Mouse (Mus musculus) left cerebral cortex, postnatal 14 days (tissue): ENCODE results near the gene Rnf144b. TPM values are rescaled to one million over a fixed set of nuclear protein-coding genes. Genes with fewer than 3 reads are reported as not detected.
A peak's percentile ranks its signal among the peaks of the same experiment; 100 is the strongest.

Experiments
- DNase-seq, 2 experiments: peaks; one replicate each; pipeline ENCODE4 v3.0.0; 2021 to 2022; ENCODE audit warnings: low spot score in 2 of 2, mixed read lengths in 1 of 2
- intact Hi-C: fragments of 180-260 bp; cut with DNase I; formaldehyde crosslinking; loops from one replicate; pipeline ENCODE4 v1.15.1; 2025
- total RNA-seq, 2 experiments: library from RNA; stranded (reverse); gene quantifications; 2 replicates each; pipeline ENCODE4 v1.2.3; 2021

Gene Rnf144b
- total RNA-seq, 2 experiments from 2014 or later = 18.7 to 21.5 TPM

DNA sequence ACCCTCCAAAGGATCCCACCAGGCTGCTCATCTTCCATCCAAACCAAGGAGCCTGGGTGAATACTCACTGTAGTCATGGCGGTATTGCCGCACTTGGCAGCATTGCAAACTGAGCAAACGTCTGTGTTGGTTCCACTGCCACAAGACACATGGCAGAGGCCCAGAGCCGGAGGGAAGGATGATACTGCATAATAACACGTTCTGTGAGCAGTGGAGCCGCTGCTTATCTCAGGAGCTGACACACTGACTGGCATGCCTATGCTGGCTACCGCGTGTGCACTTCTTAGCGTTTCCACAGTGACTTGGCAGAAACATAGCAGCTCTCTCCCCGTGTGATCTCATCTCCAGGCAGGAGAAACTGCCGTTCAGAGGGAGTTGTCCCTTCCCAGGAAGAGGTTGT lies 122.3 kb downstream of the Rnf144b start:
- peak; percentile 77 to 94 for DNase-seq
- intact Hi-C loops = no loop called here

DNA sequence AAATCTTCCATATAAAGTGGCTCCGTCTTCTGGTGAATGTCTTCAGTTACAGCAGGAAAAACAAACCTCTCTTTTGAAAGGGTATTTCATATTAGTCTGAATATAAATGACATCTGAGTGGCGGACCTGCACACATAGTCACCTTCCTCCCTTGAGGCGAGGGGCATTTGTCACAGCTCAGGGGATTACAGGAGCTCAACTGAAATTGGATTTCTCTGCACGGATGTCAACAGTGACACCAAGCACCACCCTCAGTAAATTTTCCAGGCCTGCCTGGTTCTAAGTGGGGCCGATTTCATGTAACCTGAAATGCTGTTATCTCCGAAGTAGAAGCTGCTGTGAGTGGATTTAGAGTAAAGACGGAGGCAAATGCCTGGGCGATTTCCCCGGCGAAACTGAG lies 124.0 kb downstream of the Rnf144b start:
- intact Hi-C loops = no loop called here
- DNase-seq = no peak

DNA sequence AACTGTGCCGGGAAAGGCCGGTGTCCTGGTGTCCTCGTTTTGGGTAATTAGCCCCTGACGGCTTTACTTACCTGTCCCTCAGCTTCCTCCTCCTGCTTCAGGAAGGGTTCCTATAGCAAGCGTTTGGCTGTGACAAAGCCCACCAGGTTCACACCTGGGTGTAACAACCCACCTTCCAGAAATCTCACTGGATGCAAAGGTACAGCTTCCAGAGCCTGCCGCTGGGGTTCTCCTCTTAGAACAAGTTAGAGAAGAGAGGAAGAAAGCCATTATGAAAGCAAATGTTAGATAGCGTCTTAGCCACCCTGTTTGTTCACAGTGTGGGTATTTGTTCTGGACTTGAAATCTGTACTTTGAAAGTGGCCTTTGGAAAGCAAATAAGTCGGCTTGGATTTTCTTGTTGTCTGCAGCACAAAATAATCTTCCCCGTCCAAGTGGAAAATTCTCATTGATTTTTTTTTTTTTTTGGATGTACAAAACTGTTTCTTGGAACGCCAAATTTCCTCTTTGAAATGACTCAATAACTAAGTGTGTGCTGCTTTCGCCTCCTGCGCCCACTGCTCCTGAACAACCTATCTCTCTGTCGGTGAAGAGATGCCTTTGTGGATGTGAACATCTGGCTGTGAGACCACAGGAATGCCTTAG lies 124.8 kb downstream of the Rnf144b start:
- no peak for DNase-seq
- intact Hi-C loops = no loop called here

DNA sequence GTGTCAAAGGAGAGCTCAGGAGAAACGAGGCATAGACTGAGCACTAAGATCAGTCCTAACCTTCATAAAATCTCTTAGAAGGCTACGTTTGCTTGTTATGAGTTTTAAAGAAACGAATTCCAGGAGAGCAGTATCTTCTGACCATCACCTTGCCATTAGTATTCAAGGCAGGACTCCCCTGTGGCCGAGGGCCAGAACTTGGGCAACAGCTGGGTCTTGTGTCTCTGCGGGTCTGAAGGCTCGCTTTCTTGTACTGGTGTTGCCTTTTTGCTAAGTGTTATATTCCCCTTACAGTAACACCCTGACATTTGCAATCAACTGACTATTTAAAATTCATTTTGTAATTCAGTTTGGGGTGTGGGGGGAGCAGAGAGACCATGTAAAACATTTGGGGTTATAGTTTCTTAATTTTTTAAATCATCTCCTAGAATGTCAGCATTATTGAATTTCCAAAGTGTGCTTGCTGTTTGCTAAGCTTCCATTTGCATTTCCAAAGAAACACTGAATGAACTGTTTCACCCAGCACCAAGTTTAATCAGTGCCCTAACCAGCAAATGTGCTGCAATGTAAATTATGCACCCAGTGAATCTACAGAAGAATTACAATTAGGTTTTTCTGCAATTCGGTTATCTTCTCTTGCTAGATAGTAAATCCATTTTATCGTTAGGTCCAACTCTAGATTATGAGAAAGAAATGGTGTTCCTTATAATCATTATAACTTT lies 126.0 kb downstream of the Rnf144b start:
- peak in 1 of 2 experiments; percentile 33 for DNase-seq
- intact Hi-C loops = no loop called here

DNA sequence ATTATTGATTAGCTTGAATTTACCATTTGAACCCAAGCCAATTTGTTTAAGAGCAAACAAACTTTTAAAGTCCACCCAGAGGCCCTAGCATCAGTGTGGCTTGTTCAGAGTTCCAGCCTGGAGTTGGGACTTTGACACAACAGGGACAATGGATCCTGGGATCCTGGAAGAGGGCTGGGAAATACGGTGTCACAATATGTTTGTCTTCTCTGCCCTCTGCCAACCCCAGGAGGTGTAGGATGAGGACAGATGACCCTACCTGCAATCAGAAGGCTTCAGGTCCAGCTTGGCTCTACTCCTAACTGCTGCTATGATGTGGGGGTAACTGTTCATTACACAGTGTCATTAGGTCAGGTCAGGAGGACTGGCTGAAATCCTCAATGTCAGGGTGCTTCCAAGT lies 128.2 kb downstream of the Rnf144b start:
- no peak for DNase-seq
- intact Hi-C loops = no loop called here

DNA sequence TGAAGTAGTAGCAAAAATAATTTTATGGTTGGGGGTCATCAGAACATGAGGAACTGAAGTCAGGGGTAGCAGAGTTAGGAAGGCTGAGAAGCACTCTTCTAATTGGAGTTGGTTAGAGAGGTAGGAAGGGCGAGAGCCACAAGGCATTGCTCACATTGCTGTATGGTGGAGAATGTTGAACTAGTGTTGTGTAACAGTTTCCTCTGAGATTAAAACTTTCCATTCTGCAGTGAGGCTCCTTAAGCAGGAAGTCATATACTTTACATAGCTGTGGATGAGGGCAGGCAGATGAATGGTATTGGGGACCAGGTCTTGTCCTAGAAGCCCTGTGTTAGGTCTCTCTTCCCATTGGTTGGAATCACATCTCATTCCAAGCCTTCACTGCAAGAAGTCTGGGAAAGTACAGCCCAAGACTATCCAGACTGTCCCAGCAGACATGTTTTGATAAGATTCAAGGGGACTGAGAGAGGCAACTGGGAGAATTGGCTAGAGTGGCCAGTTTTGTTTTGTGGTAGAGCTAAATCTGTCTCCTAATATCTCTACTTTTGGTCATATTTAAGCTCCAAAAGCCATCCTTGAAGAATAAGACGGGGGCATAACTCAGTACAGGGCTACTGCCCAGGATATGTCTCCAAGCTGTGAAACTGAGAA lies 128.8 kb downstream of the Rnf144b start:
- DNase-seq = no peak
- intact Hi-C loops = no loop called here

DNA sequence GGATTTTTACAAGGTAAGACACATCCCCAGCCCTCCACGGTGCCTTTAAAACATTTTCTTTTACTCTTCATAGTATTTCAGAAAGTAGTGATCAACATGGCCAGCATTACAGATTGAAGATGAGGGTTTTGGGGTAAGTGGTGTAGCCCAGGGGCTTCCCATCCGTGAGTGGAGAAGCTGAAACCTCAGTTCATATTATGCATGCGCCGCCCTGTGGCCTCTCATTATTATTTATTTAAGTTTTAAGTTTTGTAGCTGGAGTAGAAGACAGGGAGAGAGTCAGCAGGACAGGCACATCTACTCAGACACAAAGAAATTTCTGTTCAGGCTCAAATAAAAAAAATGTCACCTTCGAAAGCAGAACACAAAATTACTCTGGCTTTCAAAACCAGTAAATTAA lies 131.3 kb downstream of the Rnf144b start:
- DNase-seq = no peak
- intact Hi-C loops = no loop called here

DNA sequence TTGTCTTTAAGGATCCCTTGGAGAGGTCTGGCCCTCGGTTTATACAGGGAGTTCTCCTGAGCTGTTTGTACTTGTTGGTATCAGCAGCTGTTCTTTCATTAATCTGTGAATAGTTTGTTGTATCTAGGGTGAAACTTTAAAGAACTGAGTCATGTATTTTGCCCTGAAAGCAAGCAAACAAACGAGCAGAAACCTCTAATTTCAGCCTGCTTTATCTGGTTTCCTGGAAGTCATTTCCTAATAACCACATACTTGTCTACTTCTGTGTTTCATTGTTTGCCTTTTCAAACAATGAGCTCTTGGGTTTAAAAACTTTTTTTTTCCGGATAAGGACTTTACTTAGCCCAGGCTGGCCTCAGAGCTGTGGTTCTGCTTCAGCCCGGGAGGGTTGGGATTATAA lies 136.8 kb downstream of the Rnf144b start:
- no peak for DNase-seq
- intact Hi-C loops = no loop called here

DNA sequence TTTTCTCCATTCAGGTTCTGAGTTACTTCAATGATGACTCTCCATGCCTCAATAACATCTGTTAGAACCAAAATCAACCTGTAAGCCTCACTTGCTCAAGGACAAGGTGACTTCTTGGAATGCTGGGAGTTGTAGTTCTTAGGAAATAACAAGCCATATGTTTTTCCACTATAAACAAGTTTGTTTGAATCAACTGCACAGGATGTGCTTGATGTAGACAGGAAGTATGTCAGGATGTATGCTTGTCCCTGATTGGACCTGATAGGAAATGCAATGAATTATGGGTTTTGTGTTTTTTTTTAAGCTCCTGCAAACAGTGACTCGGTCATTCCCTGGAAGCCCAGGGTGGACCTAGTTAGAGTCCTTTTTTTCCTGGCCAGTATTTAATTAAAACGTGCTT lies 139.5 kb downstream of the Rnf144b start:
- intact Hi-C loops = no loop called here
- peak in 1 of 2 experiments; percentile 25 for DNase-seq

DNA sequence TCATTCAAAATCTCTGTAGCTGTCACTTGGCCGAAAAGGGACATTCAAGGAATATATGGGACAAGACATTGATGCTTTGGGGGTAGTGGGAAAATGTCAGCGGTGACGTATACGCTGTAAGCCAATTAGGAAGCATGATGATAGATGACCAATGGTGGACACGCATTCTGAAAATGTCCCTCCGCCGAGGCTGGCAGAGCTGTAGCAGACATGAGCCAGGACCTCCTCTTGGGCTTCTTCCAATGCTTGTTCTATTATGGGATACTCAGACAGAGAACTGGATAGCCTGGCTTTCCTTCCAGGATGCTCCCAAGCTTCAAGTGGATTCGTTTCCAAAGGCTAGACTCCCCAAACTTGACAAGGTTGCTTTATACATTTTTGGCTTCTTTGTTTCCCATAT lies 141.9 kb downstream of the Rnf144b start:
- intact Hi-C loops = no loop called here
- DNase-seq = peak in 1 of 2 experiments; percentile 60

DNA sequence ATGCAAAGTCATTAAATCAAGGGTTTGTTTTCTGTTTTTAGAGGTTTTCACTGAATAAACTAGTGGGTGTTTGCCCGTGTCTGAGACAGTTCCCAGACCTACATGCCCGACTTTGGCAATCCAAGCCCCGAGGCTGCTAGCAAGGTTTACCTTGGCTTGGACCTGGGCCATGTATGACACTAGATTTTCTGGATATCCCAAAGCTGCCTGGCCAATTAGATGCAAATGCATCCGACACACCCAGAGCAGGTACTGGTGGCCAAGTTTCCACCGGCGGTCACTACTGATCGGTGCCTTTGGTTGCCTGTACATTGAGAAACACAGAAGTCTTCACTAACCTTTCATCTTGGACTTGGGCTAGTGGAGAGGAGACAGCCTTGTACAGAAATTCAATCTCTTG lies 144.0 kb downstream of the Rnf144b start:
- no peak for DNase-seq
- intact Hi-C loops = no loop called here

DNA sequence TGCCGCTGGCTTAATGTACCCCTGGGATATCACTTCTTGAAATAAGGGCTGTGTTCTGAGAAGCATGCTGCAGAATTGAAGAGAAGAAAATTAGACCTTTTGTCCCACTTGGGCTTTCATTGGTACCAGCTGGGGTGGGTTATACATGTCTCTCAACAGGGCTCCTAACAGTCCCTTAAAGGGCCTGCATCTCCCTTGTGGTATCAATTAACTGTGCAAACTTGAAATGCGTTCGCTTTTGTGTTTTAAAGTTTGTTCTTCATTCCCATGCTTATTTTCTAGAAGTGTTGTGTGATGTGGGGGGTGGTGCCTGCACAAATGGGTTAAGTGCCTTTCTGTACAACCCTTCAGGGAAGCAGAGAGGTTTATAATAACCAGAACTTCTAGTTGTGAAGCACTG lies 145.8 kb downstream of the Rnf144b start:
- intact Hi-C loops = no loop called here

DNA sequence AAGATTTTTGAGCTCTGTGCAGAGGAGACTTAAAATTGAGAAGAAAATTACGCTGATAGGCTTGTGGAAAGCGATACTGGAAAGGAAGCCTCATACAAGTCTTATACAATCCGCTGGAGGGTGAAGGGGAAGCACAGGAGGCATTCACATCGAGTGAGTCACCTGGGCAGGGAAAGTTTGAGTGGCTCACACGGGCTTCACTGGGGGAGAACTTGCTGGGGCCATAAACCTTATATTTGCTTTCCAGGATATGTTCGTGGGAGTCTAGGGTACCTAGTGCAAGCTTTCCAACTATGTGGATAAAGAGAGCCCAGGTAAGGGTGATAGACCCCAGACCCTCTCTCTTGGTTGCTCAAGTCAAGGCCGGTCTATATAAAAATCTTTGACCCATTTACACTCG lies 150.5 kb downstream of the Rnf144b start:
- intact Hi-C loops = no loop called here
- no peak for DNase-seq

More for the DNA sequence above, 145.8 kb downstream of the Rnf144b start:
- DNase-seq = no peak

DNA sequence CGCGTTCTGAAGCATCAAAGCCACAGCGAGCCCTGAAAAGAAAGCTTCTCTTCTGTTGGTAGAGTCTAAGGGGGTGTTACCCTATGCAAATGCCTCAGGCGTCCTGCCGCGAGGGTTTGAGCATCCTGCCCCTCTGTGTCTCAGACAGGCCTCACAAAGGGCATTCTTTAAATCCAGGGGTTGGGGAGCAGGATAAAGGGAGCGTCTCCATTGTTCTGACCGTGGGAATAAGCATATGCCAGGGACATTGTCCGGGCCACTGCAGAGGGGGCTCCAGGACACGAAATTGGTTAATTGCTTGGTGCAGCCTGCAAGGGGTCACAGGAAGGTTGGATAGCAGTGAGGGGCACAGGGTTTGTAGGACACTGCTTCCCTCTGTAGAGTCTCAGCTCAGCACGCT lies 151.0 kb downstream of the Rnf144b start:
- DNase-seq = no peak
- intact Hi-C loops = no loop called here

DNA sequence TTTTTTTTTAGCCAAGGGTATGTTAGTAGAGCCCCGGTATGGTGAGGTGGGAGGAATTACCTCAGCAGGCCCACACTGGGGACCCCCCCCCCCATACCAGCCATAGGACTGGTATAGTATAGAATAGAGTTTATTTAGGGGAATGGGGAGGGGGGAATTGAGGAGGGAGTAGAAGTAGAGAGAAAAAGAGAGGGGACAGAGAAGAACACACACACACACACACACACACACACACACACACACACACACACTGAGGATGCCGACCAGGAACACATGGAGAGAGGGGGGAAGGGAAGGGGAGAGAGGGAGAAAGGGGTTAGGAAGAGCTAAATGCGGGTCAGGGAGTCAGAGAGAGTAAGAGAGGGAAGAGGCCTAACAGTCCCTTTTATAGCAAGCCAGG lies 151.7 kb downstream of the Rnf144b start:
- intact Hi-C loops = no loop called here
- DNase-seq = no peak

DNA sequence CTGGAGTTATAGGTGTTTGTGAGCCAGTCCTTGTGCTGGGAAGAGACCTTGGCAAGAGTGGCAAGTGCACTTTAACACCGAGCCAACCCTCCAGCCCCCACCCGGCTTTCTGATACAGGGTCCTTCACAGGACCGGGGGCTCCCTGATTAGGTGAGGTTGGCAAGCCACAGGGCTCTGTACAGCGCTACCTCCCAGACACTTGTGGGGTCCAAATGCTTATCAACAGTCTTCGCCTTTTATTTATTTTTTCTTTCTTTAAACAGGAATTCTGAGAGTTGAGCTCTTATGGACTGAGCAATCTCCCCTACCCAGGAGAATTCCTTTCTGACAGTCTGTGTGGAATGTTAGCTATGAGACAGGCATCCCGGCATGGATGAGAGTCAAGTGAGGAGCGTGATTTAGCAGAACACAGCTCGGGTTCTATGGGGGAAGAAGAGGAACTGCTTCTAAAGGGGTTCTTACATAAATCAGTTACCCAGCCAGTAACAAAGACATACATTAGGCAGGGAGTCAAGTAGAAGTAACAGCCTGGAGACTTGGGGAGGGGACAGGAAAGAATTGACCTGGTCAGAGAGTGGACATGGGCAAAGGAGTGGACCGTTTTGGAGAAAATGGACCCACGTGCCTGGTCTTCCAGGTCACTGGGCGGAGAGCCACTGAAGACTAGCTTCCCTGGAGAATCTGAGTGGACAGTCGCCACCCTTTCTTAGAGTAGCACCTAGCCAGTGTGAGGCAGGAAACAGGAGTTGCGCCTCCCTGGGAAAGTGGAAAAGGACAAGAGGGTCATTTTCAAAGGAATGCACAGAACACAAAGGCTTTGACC lies 154.8 kb downstream of the Rnf144b start:
- intact Hi-C loops = no loop called here
- DNase-seq = no peak

DNA sequence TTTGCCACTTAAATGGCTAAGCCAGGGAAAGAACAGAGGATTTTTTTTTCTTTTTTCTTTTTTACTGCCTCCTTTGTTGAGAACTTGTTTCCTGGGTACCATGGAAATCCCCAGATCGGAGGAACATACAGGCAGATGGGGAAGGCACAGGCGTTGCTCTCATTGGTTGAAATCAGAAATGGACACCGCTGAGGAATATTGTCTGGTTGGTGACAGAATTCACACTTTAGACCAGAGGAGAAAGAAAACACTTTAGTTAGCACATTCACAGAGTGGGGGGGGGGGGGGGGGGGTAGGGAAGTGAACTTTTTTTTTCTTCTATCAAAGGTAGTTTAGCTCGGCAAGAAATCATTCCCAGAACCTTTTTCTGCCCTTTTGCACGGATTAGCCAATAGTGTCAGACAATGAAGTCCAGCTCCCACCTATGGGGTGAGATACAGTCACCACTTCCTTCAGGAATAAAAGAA lies 155.4 kb downstream of the Rnf144b start:
- DNase-seq = no peak
- intact Hi-C loops = no loop called here

DNA sequence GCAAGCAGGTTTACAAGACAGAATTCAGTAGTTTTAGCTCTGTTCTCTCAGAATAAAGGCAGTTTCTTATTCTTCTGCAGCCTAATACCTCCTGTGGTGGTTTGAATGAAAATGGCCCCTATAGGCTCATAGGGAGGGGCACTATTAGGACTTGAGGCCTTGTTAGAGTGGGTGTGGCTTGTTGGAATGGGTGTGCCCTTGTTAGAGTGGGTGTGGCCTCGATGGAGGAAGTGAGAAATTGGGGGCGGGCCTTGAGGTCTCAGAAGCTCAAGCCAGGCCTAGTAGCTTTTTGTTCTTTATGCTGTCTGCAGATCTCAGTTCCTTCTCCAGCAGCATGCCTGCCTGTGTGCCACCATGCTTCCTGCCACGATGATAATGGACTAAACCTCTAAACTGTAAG lies 159.8 kb downstream of the Rnf144b start:
- no peak for DNase-seq
- intact Hi-C loops = no loop called here

DNA sequence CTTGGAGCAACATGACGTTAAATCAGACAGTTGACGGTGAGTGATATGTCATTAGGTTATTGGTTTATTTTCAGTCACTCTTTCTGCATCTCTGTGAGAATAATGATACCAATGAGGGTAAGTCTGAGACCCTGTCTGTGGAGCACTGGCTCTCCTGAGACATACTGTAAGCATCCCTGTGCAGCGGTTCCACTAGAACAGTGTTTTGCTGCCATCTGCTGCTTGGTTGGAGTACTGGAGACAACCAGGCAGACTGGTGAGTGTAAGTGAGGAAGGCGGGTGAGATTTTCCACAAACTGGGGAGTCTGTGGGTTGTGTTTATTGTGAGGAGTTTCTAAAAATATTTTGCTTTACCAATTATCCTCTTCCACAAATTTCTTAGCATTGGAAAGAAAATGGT lies 166.0 kb downstream of the Rnf144b start:
- DNase-seq = peak; percentile 84 to 89
- intact Hi-C loops = loop anchor here (1.0 kb wide), 1 partner anchor 136 kb away; no protein-coding TSS in a partner anchor

DNA sequence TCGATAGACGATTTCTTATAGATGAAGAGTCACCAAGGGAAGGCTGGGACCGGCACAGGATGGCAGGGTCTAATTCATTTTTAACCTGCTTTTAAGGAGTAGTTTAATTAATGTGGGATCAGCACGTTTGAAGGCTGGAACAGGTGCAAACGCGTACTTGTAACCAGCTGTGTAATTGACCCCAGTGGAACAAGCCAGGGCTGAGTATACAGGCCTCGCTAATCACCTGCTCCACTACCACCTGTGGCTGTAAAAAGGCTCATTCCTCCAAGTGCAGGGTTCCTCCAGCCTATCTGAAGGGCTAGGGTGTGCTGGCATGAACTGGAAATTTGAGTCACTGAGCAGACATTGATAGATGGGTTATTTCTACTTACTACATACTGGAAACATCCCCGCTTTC lies 174.0 kb downstream of the Rnf144b start:
- intact Hi-C loops = no loop called here
- no peak for DNase-seq
